Mouse (Mus musculus) erythroblast, embryonic 14.5 days (primary cell): Measurements from ENCODE around the gene Bgn. TPM values are rescaled to one million over a fixed set of nuclear protein-coding genes. Genes with fewer than 3 reads are reported as not detected.

Source experiments
- H3K27me3 ChIP-seq: 2 replicates; pipeline ENCODE4 v1.6.1; 2012; ENCODE audit warnings: inconsistent platforms; ENCODE audit not compliant: control insufficient read depth
- H3K36me3 ChIP-seq: 2 replicates; pipeline ENCODE4 v1.6.1; 2012; ENCODE audit warnings: mild to moderate bottlenecking, inconsistent platforms; ENCODE audit not compliant: control insufficient read depth
- H3K4me1 ChIP-seq: 2 replicates; pipeline ENCODE4 v1.6.1; 2012; ENCODE audit warnings: inconsistent platforms; ENCODE audit not compliant: control insufficient read depth
- H3K4me3 ChIP-seq: replicated peaks from 2 replicates; pipeline ENCODE3; 2012; ENCODE audit warnings: moderate library complexity, mild to moderate bottlenecking, inconsistent platforms
- H3K9me3 ChIP-seq: 2 replicates; pipeline ENCODE4 v1.6.1; 2012; ENCODE audit warnings: low read length, inconsistent platforms, mixed read lengths; ENCODE audit not compliant: control insufficient read depth
- GATA1 ChIP-seq: IDR thresholded peaks from 2 replicates; pipeline ENCODE4 v1.6.1; 2012; ENCODE audit warnings: low read length, inconsistent platforms, mixed read lengths
- TAL1 ChIP-seq: IDR thresholded peaks from 3 replicates; pipeline ENCODE4 v1.6.1; 2012; ENCODE audit warnings: low read length, inconsistent platforms, mixed read lengths
- polyA plus RNA-seq: library from polyadenylated mRNA; stranded (reverse); fragments of >175 nt; gene quantifications from 2 replicates; pipeline ENCODE4 v1.2.3, GENCODE M21; 2012

The Bgn gene
- polyA plus RNA-seq, 1 experiment, result 0.01 TPM

DNA sequence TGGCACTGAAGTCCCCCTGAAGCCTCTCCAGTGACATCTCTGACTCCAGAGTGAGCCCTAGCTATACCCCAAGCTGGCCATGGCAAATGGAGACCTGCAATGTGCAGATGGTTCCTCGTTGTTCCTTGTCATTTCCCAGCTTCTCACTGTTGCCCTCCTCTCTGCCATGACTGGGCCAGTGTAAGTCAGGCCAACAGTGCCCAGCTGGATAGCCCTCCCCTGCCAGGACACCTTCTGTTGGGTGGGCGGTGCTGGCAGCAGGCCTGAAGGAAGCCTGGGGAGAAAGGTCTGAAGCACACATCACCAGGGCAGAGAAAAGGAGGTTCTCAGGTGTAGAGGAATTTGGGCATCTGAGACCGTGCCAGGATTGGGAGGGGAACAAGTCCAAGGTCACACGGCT is 23.2 kb downstream of the Bgn start:
- Histone ChIP-seq H3K27me3 (peaks cover 35% of the 10 kb centered on the region), H3K4me1 (no peaks in the 10 kb centered on the region), H3K4me3 (no peak overlapping the region), H3K36me3 (no peaks in the 10 kb centered on the region), H3K9me3 (peaks cover 7% of the 10 kb centered on the region; the same call in 1 of the 2 replicates)
- TF ChIP-seq GATA1 (no peak), TAL1 (no peak)

DNA sequence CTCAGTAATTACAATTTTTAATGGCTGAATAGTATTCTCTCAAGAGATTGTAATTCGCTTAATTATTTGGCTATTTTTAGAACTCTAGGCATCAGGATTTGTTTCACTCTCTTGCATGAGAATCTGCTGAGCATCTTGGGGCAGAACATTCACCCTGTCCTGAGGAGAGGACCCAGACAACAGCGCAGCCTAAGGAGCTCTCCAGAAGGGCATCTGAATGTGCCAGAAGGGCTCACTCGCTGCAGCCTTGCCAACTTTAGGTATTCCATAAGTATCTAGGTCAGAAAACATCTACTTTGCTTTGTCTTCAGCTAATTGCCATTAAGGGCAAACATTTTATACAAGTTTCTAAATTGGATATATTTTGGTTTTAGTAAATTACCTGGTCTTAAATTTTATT is 25.8 kb downstream of the Bgn start:
- Histone ChIP-seq H3K4me3 (no peak overlapping the region), H3K27me3 (peaks cover 18% of the 10 kb centered on the region), H3K4me1 (no peaks in the 10 kb centered on the region), H3K36me3 (no peaks in the 10 kb centered on the region), H3K9me3 (no peaks in the 10 kb centered on the region; the same call in 1 of the 2 replicates)
- TF ChIP-seq GATA1 (no peak), TAL1 (no peak)

DNA sequence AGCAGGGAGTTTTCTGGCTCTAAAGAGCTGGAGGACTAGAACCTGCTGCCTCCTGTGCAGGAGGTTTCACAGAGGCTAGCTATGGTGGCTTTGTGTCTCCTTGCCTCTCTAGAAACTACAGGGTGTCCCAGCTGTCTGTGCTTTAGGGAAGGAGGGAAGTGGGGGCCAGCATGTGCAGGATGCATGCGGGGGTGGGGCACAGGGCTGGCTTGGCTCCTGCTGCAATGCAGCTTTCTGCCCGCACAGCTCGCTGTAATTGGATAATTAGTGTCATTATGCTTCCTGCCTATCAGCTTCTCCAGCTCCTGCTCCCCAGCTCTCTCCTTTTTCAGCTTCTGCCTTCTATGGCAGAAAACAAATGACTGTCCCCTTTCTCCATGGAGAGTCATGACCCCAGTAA is 29.5 kb downstream of the Bgn start:
- Histone ChIP-seq H3K4me3 (no peak overlapping the region), H3K9me3 (no peaks in the 10 kb centered on the region), H3K4me1 (no peaks in the 10 kb centered on the region), H3K36me3 (no peaks in the 10 kb centered on the region), H3K27me3 (peaks cover 11% of the 10 kb centered on the region; the same call in 1 of the 2 replicates)
- TF ChIP-seq TAL1, result no peak
- no peak for TF ChIP-seq GATA1

DNA sequence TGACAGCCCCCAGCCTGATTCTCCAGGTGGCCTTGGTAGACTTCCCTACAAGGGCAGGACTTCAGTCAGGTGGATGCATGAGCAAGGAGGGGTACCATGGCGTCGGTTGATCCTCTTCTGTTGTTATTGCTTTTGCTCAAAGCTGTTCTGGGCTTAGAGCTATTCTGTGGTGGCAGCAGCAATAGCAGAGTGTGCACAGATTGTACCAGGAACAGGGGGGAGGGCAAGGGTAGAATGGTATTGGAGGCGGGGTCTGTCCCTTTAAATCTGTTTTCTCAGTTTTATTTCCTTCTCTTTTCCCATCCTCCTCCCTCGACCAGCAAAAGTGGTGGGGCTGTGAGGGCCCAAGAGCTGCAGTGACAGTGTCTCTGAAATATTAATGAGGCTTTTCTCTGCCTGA is 33.2 kb downstream of the Bgn start:
- Histone ChIP-seq H3K4me1 (no peaks in the 10 kb centered on the region), H3K27me3 (peaks cover 8% of the 10 kb centered on the region; the same call in 1 of the 2 replicates), H3K36me3 (no peaks in the 10 kb centered on the region), H3K4me3 (no peak overlapping the region), H3K9me3 (no peaks in the 10 kb centered on the region)
- TF ChIP-seq TAL1 (no peak), GATA1 (no peak)

DNA sequence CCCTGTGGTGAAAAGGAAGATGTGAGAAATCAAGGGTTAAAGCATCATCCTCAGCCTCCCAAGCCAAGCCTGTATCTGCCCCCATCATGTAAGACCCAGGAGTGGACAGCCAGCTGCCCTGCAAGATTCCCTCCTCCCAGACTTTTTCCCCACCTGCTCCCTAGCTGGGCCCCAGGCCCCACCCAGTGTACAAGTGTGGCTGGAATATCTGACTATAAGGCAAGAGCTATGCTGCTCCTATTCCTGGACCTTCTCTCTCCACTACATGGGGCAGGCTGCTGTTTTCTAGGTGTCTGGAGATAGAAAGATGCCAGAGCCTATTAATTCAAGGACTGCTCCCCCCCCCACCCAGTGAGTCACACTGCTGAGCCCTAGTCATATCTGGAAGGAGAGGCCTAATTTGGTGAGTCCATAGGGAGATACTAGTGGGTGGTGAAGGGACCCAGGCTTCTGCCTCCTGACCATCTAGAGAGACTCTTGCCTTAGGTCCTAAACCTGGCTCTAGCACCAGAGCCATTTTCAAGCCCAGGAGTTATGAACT is 33.7 kb downstream of the Bgn start:
- Histone ChIP-seq H3K36me3 (no peaks in the 10 kb centered on the region), H3K4me3 (no peak overlapping the region), H3K9me3 (no peaks in the 10 kb centered on the region), H3K27me3 (peaks cover 5% of the 10 kb centered on the region; the same call in 1 of the 2 replicates), H3K4me1 (no peaks in the 10 kb centered on the region)
- no peak for TF ChIP-seq GATA1
- no peak for TF ChIP-seq TAL1

DNA sequence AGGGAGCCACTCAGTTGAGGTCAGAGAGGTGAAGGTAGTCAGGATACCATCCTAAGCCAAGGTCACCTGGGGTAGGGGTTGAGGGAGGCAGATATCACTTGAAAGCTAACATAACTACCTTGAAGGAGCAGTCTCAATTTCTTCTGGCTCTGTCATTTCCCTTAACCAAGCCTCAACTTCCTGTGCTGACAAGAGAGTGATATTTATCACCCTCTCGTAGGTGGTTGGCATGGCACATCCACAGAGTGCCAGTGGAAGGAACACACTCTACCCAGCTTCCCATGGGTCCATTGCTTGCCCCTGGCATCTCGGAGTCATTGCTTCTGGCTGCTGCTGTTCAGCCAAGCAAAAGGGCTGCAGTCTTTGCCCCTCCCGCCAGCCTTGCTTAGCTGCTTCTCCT is 37.3 kb downstream of the Bgn start:
- Histone ChIP-seq H3K9me3 (no peaks in the 10 kb centered on the region), H3K27me3 (peaks cover 5% of the 10 kb centered on the region), H3K4me1 (no peaks in the 10 kb centered on the region), H3K4me3 (no peak overlapping the region), H3K36me3 (no peaks in the 10 kb centered on the region)
- TF ChIP-seq GATA1, result no peak
- no peak for TF ChIP-seq TAL1

DNA sequence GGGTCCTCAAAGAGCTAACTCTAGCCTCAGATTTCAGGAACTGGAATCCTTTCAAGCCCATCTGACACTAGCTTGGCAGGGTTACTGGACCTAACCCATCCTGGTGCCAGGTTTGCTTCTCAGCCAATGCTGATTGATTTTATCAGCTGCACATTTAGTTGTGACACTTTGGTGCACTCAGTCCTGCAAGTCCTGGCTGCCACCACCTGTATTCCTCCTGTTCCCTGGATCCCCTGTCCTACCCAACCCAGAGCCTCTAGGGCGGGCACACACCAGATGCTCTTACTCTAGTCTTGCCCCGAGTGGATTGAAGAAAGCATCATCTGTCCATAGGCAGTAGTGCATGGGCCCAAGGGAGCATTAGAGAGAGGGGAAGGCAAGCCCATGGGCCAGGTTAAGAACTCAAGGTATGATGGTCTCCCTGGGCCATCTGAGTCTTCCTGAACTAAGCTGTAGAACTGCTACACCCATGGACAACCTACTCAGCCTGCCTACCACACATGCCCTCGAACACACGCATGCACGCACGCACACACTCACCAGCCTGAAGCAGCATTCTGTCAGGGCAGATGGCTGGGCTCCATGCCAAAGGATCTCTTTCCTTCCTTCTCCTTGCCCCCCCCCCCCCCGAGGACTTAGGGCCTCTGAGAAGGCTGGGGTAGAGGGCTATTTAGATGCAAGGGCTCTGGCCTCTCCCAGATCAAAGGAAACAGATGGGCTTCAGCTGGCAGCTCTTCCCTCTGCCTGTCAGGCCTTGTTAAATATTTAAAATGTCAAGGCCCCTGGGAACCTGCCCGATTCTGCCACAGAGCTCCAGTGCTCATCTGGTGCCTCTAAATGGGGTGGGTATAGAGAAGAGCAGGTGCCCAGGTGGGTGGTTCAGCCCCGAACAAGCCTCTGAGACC is 41.2 kb downstream of the Bgn start:
- Histone ChIP-seq H3K4me1 (no peaks in the 10 kb centered on the region), H3K4me3 (no peak overlapping the region), H3K9me3 (no peaks in the 10 kb centered on the region), H3K36me3 (no peaks in the 10 kb centered on the region), H3K27me3 (peaks cover 7% of the 10 kb centered on the region)
- TF ChIP-seq GATA1, result no peak
- no peak for TF ChIP-seq TAL1

DNA sequence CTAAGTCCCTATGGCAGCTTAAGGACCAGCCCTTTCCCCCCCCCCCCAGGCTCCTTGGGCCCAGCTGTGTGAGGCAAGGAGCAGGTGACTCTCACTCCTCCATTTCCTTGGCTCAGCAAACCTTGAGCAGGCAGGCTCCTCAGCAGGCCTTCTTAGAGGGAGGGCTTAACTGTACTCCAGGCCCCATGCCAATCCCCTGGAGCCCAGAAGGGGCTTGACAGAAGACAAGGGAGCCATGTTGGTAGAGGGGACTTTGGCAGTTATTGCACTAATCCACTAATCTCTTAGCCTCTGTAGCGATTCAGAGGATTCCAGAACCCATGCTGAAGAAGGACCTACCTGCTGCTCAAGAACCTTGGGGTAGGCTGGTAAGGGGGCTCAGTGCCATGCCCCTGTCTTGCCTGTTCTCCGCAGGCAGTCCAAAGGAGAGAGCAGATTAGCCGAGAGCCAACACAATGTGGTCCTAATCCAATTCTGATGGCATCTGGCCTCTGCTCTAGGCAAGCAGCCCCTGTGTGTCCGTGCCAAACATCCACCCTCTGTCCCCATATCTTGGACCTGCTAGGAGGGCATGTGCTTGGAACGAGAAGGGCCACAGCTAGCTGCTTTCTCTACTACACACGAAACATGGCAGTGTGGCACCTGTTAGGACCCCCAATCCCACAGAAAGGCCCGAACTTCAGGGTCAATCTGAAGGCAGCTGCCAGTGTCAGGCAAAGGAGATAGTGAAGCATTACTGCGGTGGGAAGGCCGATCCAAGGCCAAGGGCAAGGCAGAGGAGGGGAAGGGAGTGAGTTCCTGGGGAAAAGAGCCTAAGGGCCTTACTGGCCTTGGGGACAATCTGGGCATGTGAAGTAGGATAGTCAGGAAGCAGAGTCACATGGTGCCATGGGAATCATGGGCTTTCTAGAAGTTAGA is 42.1 kb downstream of the Bgn start:
- Histone ChIP-seq H3K4me3 (no peak overlapping the region), H3K27me3 (peaks cover 9% of the 10 kb centered on the region), H3K9me3 (no peaks in the 10 kb centered on the region), H3K36me3 (no peaks in the 10 kb centered on the region), H3K4me1 (no peaks in the 10 kb centered on the region)
- TF ChIP-seq GATA1, result no peak
- no peak for TF ChIP-seq TAL1
